Mouse (Mus musculus) layer of hippocampus, postnatal 10 days (tissue): ENCODE measurements around the gene Fzr1. TPM values are rescaled to one million over a fixed set of nuclear protein-coding genes. Genes with fewer than 3 reads are reported as not detected.
A peak's percentile ranks its signal among the peaks of the same experiment; 100 is the strongest.

Experiments
- DNase-seq, 2 experiments: peaks; one replicate each; pipeline ENCODE4 v3.0.0; 2021; ENCODE audit warnings: low spot score in 2 of 2
- total RNA-seq, 2 experiments: library from RNA; stranded (reverse); gene quantifications; 2 replicates each; pipeline ENCODE4 v1.2.3; 2021

The Fzr1 gene
- total RNA-seq, 2 experiments from 2014 or later: 81.2 to 85.2 TPM

GRCm38 (mm10) chr10:81334324-81334723 lies 44.0 kb downstream of the Fzr1 start:
- DNase-seq: no peak

- no peak for DNase-seq
Observed at GRCm38 (mm10) chr10:81332277-81332676, 46.0 kb downstream of the Fzr1 start.

- no peak for DNase-seq
Observed at GRCm38 (mm10) chr10:81330007-81330406, 48.3 kb downstream of the Fzr1 start.

- DNase-seq: no peak
Observed at GRCm38 (mm10) chr10:81329194-81329975, 48.9 kb downstream of the Fzr1 start.

GRCm38 (mm10) chr10:81328386-81328785 lies 49.9 kb downstream of the Fzr1 start, which contains the start of gene Tbxa2r:
Tbxa2r (plus strand) TSS chr10:81328731.
- DNase-seq: no peak

- no peak for DNase-seq
Observed at GRCm38 (mm10) chr10:81327959-81328358, 50.4 kb downstream of the Fzr1 start.

- DNase-seq: no peak
Observed at GRCm38 (mm10) chr10:81326858-81327257, 51.5 kb downstream of the Fzr1 start.

GRCm38 (mm10) chr10:81325781-81326180 lies 52.5 kb downstream of the Fzr1 start:
- DNase-seq: no peak

GRCm38 (mm10) chr10:81325176-81325575 lies 53.1 kb downstream of the Fzr1 start:
- no peak for DNase-seq

- no peak for DNase-seq
Observed at GRCm38 (mm10) chr10:81323791-81324530, 54.4 kb downstream of the Fzr1 start.

GRCm38 (mm10) chr10:81323141-81323775 lies 55.1 kb downstream of the Fzr1 start:
- DNase-seq: no peak

GRCm38 (mm10) chr10:81322444-81322843 lies 55.9 kb downstream of the Fzr1 start:
- no peak for DNase-seq

GRCm38 (mm10) chr10:81321436-81321835 lies 56.9 kb downstream of the Fzr1 start:
- no peak for DNase-seq

- DNase-seq: peak; percentile 98 to 99
Observed at GRCm38 (mm10) chr10:81320550-81321347, 57.6 kb downstream of the Fzr1 start, which contains the start of gene Cactin. Cactin (plus strand) TSS chr10:81321103.

- peak in 1 of 2 experiments; percentile 95 for DNase-seq
Observed at GRCm38 (mm10) chr10:81319741-81320549, 58.4 kb downstream of the Fzr1 start.

GRCm38 (mm10) chr10:81319330-81319699 lies 59.0 kb downstream of the Fzr1 start:
- peak; percentile 61 to 69 for DNase-seq

- no peak for DNase-seq
Observed at GRCm38 (mm10) chr10:81318589-81319329, 59.6 kb downstream of the Fzr1 start.

- no peak for DNase-seq
Observed at GRCm38 (mm10) chr10:81317273-81317672, 61.0 kb downstream of the Fzr1 start.

GRCm38 (mm10) chr10:81316338-81317060 lies 61.8 kb downstream of the Fzr1 start:
- DNase-seq: peak in 1 of 2 experiments; percentile 51
